Mouse (Mus musculus) kidney, adult 2 months (tissue): ENCODE results near the gene Cntn5. TPM values are rescaled to one million over a fixed set of nuclear protein-coding genes. Genes with fewer than 3 reads are reported as not detected.
A peak's percentile ranks its signal among the peaks of the same experiment; 100 is the strongest.

Experiments
- DNase-seq: peaks from one replicate; pipeline ENCODE4 v3.0.0; 2021
- H3K27ac ChIP-seq: fragments of 200-500 bp; 2 replicates; pipeline ENCODE4 v1.5.1; 2012; ENCODE audit warnings: low read depth, low read length, control low read depth, inconsistent platforms; ENCODE audit not compliant: insufficient read depth
- H3K27me3 ChIP-seq: fragments of 200-500 bp; replicated peaks from 2 replicates; pipeline ENCODE4 v1.6.1; 2012; ENCODE audit warnings: mild to moderate bottlenecking, moderate library complexity, low read length, inconsistent platforms; ENCODE audit not compliant: control insufficient read depth, insufficient read depth
- H3K36me3 ChIP-seq: fragments of 200-500 bp; 2 replicates; pipeline ENCODE4 v1.6.1; 2012; ENCODE audit warnings: mild to moderate bottlenecking, moderate library complexity, low read length, inconsistent platforms; ENCODE audit not compliant: control insufficient read depth, insufficient read depth
- H3K4me1 ChIP-seq: fragments of 200-500 bp; 2 replicates; pipeline ENCODE4 v1.6.1; 2011; ENCODE audit warnings: low read length; ENCODE audit not compliant: control insufficient read depth, insufficient read depth
- H3K4me3 ChIP-seq: fragments of 200-500 bp; 2 replicates; pipeline ENCODE4 v1.5.1; 2011; ENCODE audit warnings: mild to moderate bottlenecking, low read depth, low read length, control low read depth; ENCODE audit not compliant: insufficient read depth
- CTCF ChIP-seq: fragments of 200-500 bp; conservative IDR thresholded peaks from 2 replicates; pipeline ENCODE4 v1.5.1; 2011; ENCODE audit warnings: low read depth, mild to moderate bottlenecking, control low read depth, low read length, moderate library complexity, mixed read lengths; ENCODE audit not compliant: insufficient read depth, insufficient read length
- POLR2A ChIP-seq: fragments of 200-500 bp; IDR thresholded peaks from one replicate; pipeline ENCODE4 v1.6.1; 2011; ENCODE audit warnings: low read depth, low read length, control low read depth
- WGBS: fragments of 180-500 bp; shearing (Covaris S2); methylation state at CpG from one replicate; pipeline ENCODE4 v1.1.7; 2018; 5-methylcytosine and 5-hydroxymethylcytosine counted together
- polyA plus RNA-seq: library from polyadenylated mRNA; depleted of rRNA; stranded (reverse); fragments of >200 nt; gene quantifications from 2 replicates; pipeline ENCODE4 v1.2.3, GENCODE M21; 2012

Cntn5 gene
- polyA plus RNA-seq, 1 experiment = 0.09 TPM

DNA sequence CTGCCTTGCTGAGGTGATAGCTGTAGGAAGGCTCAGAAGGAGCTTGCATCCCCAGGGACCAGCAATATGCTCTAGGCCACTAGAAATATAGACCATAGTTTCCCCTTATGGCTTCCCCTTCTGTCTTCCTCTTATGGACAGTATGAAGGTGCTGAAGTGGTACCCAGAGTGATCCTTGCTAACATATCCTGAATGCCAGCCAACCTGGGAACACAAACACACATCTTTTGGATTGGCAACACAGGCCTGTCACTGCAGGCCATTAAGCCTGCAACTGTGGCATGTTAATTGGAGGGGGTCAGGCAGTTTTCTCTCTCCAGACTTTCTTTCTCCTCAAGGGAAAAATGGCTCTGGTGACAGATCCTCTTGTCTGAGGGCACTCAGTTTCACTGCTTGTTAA lies 828.3 kb downstream of the Cntn5 start:
- Histone ChIP-seq H3K27me3 (no peaks in the 10 kb centered on the region), H3K4me1 (no peaks in the 10 kb centered on the region), H3K27ac (no peak overlapping the region), H3K4me3 (no peak overlapping the region), H3K36me3 (no peaks in the 10 kb centered on the region)
- TF ChIP-seq POLR2A = no peak
- TF ChIP-seq CTCF = no peak
- DNase-seq = no peak

DNA sequence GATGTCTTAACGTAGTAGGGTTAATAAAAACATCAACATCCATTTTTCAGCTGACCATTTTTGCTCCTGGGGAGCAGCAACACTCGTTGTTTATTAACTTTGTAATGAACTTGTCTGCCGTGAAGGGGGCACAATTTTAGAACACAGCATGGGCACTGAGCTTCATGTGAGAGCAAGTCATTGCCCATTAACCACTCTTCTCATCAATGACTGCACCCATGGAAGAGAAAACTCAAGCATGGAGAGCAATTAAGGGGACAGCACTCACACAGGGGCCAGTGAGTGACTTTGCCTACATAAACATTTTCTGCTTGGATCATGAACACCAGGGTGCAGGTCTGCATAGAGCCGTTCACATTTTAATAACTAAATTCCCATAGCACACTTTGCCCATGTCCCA lies 831.2 kb downstream of the Cntn5 start:
- TF ChIP-seq POLR2A (no peak), CTCF (no peak)
- no peaks in the 10 kb centered on the region for H3K36me3 ChIP-seq
- WGBS = 39% methylated on average over 4 of the region's 4 CpGs
- no peak overlapping the region for H3K27ac ChIP-seq
- H3K4me1 ChIP-seq = no peaks in the 10 kb centered on the region
- peak; percentile 4 for DNase-seq
- H3K27me3 ChIP-seq = no peaks in the 10 kb centered on the region
- no peak overlapping the region for H3K4me3 ChIP-seq

DNA sequence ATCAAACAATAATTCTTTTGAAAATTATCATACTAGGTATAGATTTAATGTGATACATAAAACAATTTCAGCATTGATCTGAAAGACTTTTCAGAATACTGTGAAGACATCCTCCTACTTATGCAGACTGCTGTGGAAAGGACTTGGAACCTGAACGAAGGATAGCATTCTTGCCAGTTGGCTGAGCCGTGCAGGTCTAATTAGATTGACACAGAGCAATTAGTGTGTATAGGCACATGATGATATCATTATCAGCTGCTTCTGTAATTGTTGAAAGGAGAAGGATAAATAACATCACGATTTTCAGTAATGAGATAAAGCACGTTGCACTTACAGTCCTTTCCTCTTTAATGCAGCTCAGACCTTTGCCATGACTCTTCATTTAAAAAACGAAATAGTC lies 831.7 kb downstream of the Cntn5 start:
- no peak overlapping the region for H3K27ac ChIP-seq
- H3K4me1 ChIP-seq = no peaks in the 10 kb centered on the region
- WGBS = 44% methylated on average over 5 of the region's 5 CpGs
- no peak overlapping the region for H3K4me3 ChIP-seq
- H3K27me3 ChIP-seq = no peaks in the 10 kb centered on the region
- no peak for DNase-seq
- no peaks in the 10 kb centered on the region for H3K36me3 ChIP-seq
- no peak for TF ChIP-seq CTCF
- no peak for TF ChIP-seq POLR2A

DNA sequence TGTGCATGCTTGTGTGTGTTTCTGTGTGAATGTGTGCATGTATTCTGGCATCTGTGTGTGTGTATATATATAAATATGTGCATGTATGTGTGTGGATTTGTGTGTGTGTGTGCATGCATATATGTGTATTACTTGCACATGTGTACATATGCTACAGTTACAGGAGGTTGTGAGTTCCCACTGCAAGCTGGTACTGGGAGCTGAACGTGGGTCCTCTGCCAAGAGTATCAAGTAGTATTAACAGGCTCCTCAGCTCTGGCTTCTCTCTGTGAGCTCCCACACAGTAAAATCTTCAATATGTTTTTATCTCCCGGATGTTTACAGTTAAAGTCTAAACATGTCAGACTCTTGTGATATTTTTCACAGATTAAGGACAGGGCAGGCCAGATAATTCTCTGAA lies 833.3 kb downstream of the Cntn5 start:
- no peaks in the 10 kb centered on the region for H3K4me1 ChIP-seq
- no peaks in the 10 kb centered on the region for H3K36me3 ChIP-seq
- no peak overlapping the region for H3K4me3 ChIP-seq
- TF ChIP-seq CTCF (no peak), POLR2A (no peak)
- DNase-seq = no peak
- H3K27me3 ChIP-seq = no peaks in the 10 kb centered on the region
- H3K27ac ChIP-seq = no peak overlapping the region
- 76% methylated on average over 2 of the region's 2 CpGs for whole genome bisulfite sequencing

DNA sequence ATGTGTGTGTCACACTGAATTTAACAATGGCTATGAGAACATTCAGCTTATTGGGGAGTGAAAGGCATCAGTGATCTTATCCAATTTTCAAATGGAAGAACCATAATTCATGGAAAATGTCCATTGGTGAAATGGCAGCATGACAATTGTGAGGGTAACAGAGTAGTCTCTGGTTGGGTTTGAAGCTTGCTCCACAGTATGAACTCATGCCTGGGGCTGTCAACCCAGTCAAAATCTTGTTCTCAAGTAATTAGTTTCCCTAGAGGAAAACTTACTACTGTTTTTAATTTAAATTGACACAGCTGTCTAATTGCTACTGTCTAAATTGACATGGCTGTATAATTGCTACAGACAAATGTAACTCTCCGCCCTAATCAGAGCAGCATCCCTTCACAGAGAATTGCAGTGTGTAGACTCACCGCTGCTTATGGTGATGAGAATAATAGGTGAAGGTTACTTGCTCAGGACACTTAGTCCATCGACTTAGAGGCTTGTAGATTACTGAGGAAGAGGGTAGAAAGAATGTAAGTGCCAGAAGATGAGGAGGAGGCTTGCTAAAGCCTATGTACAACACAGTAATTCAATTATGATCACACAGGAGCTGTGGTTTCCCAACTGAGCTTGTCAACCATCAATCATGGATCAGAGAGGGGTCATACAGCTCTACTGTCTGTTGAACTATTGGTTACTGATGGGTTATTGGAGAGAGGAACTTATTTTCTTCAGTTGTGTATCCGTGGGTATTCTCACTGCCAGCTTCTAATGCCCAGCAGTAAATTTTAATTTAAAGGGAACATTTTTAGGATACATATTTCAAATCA lies 859.4 kb downstream of the Cntn5 start:
- DNase-seq = no peak
- no peak for TF ChIP-seq CTCF
- no peak for TF ChIP-seq POLR2A
- Histone ChIP-seq H3K4me1 (no peaks in the 10 kb centered on the region), H3K27me3 (no peaks in the 10 kb centered on the region), H3K27ac (no peak overlapping the region), H3K4me3 (no peak overlapping the region), H3K36me3 (no peaks in the 10 kb centered on the region)
- WGBS = 81% methylated on average over 4 of the region's 4 CpGs

DNA sequence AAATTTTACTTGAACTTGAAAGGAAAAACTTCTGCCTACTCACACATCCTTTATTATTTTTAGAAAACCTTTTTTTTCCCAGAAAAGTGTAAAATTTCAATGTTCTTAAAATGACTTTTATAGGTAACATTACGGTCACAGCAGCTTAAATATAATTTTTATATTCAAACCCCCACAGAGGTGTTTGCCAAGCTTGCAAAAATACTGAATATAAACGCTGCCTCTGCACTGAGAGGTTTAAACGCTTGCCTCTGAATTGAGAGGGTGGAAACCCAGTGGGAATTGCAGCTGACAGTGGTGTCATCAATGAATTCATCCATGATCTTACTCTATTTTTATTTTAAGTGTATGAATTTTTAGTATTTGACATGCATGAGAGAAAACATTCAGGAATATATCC lies 861.6 kb downstream of the Cntn5 start:
- H3K27me3 ChIP-seq = no peaks in the 10 kb centered on the region
- no peak for DNase-seq
- no peaks in the 10 kb centered on the region for H3K4me1 ChIP-seq
- TF ChIP-seq CTCF = no peak
- no peak for TF ChIP-seq POLR2A
- 83% methylated on average over 3 of the region's 3 CpGs for WGBS
- no peak overlapping the region for H3K4me3 ChIP-seq
- no peaks in the 10 kb centered on the region for H3K36me3 ChIP-seq
- no peak overlapping the region for H3K27ac ChIP-seq

DNA sequence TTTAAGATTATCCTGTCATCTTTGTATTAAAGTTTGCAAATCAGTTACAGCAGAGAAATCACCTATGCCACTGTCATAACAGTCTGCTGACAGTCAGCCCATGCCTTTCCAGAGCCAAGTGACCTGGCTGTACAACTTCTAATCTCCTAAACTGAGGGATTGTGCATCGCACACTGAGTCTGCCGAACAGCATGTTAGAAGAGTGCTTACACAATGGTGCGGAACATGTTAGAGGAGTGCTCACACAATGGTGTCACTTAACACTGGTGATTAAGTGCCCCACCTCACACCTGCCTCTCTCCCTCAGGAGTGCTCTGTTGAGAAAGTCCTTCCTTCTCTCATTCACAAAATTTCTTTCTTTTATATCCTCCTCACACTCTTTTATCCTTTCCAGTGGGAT lies 889.4 kb downstream of the Cntn5 start:
- Histone ChIP-seq H3K36me3 (no peaks in the 10 kb centered on the region), H3K4me3 (no peak overlapping the region), H3K4me1 (no peaks in the 10 kb centered on the region), H3K27me3 (no peaks in the 10 kb centered on the region), H3K27ac (no peak overlapping the region)
- TF ChIP-seq POLR2A (no peak), CTCF (no peak)
- DNase-seq = no peak
- 62% methylated on average over 3 of the region's 3 CpGs for WGBS
